Mouse (Mus musculus): ENCODE measurements at regions not wholly inside any gene's neighbourhood (a gene's known extent, or its start where the extent isn't known, plus 50 kb on each side); places are given as distances from the start of the nearest gene placed in this dataset.
"Not testable (repeated sequence)": the region's sequence is repeated elsewhere in the genome, so short reads cannot be mapped to it uniquely, and the experiment has no call there.

DNA sequence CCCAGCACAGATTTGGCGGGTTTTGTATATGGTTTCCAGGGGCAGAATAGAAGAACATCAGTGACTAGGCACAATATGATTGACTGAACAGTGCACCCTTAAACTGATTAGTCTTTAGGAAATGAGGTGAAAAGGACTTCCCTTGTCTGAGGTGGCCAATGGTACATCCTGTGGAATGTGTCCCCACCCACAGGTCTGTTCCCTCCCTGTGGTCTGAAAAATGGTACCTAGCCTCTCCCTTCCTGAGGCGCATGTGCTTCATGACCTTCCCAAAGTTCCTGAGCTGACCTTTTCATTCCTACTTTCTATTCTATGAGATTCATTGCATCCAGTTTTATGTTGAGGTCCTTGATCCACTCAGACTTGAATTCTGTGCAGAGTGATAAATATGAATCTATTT, 76.0 kb downstream of the Zfp97 start:
- not testable (repeated sequence) for H3K27ac ChIP-seq (ENCODE audit: insufficient read depth, low read depth, low read length); H3K4me3 ChIP-seq (ENCODE audit: insufficient read depth, low read depth, low read length); H3K4me1 ChIP-seq (ENCODE audit: control insufficient read depth, insufficient read depth, low read length)
- WGBS: 98% methylated on average over 2 of the region's 2 CpGs

DNA sequence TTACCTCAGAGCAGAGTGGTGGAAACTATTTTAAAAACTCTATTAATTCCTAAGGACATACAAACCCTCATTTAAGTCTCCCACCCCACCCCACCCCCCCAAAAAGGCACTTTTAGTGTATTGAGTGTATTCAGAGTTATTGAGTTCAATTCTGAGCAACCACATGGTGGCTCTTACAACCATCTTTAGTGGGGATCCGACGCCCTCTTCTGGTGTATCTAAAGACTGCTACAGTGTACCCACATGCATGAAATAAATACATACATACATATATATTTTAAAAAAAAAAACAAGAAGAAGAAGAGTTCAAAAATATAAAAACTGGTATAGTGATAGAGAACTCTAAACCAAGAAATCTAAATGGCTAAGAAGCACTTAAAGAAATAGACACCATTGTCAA, 107.9 kb downstream of the Zfp97 start:
- Histone ChIP-seq H3K27ac (ENCODE audit: insufficient read depth, low read depth, low read length) (no peak overlapping the region), H3K4me1 (ENCODE audit: control insufficient read depth, insufficient read depth, low read length) (no peaks in the 10 kb centered on the region), H3K4me3 (ENCODE audit: insufficient read depth, low read depth, low read length) (no peak overlapping the region)
- WGBS: 52% methylated on average over 2 of the region's 2 CpGs
- TF ChIP-seq POLR2A (IDR thresholded peaks at IDR 0.05; ENCODE audit: insufficient read depth, low read depth, low read length) (no peak), CTCF (IDR thresholded peaks at IDR 0.05; ENCODE audit: insufficient read depth, low read depth, low read length) (no peak)

DNA sequence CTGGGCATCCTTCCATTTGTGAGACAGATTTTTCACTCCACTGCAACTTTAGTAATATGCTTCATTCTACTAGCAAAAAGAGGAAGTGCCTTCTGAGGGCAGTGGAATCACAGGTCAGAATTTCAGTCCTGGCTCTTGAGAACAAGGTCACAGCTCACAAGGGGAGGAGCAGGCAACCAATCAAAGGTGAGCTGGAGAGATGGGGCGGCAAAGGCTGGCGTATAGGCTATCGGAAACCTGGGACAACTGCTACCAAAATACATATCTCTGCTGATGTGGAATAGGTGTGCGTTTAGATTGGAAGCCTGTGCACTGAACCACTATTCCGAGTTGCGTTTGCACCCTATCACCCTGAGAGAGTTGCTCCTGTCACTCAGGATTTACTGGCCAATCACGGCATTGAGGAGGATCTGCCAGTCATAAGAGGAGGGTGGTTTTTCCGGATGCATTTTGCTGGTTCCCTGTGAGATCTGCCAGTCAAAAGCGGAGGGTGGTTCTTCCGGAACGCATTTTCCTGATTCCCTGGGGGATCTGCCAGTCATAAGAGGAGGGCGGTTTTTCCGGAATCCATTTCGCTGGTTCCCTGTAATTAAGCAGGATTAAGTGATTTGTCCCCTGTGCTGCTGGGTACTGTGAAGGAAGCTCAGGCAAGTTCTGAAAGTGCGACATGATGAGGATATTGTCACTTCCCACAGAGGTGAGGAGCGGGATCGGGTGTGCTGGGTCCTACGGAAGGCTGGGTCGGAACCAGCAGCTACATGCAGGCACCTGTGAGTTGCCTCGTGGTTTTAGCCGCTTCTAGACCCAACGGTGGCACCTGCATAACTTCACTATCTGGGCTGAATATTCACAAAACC, 113.3 kb downstream of the Zfp97 start:
- peak overlapping the region; percentile 57 for H3K4me3 ChIP-seq (ENCODE audit: insufficient read depth, low read depth, low read length)
- under 1% methylated on average over 22 of the region's 22 CpGs for WGBS
- peak overlapping the region; percentile 78 for H3K27ac ChIP-seq (ENCODE audit: insufficient read depth, low read depth, low read length)

DNA sequence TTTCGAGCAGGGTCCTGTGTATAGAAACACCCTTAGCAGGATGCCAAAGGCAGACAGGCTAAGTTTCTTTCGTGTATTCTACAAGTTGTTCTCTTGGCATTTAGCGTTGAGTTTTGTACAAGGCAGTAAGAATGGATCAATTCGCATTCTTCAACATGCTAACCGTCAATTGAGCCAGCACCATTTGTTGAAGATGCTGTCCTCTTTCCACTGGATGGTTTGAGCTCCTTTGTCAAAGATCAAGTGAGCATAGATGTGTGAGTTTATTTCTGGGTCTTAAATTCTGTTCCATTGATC, 113.9 kb downstream of the Zfp97 start:
- WGBS: 0% methylated on average over 5 of the region's 5 CpGs
- not testable (repeated sequence) for H3K4me1 ChIP-seq (ENCODE audit: control insufficient read depth, insufficient read depth, low read length)
- Histone ChIP-seq H3K27ac (ENCODE audit: insufficient read depth, low read depth, low read length) (peak overlapping the region; percentile 49; the same call in 1 of the 2 replicates), H3K4me3 (ENCODE audit: insufficient read depth, low read depth, low read length) (peak overlapping the region; percentile 57)

More for the DNA sequence above, 113.3 kb downstream of the Zfp97 start:
- not testable (repeated sequence) for H3K4me1 ChIP-seq (ENCODE audit: control insufficient read depth, insufficient read depth, low read length)
